Mouse (Mus musculus) hindbrain, postnatal 0 days (tissue): ENCODE results near the gene Gdf9. TPM values are rescaled to one million over a fixed set of nuclear protein-coding genes. Genes with fewer than 3 reads are reported as not detected.

Experiments
- ATAC-seq: fragments of 200-750 bp; cut with Nextera tagmentation; 2 replicates; pipeline ENCODE4 v1.8.0; 2017; ENCODE audit warnings: mild to moderate bottlenecking, moderate TSS enrichment, moderate library complexity
- DNase-seq: peaks from one replicate; pipeline ENCODE4 v3.0.0-alpha.2; 2015; ENCODE audit warnings: low spot score
- H3K27ac ChIP-seq: fragments of 300-500 bp; sonication (generic); 2 replicates; pipeline ENCODE4 v1.5.1; 2014; ENCODE audit warnings: mild to moderate bottlenecking
- H3K27me3 ChIP-seq: fragments of 300-500 bp; sonication (generic); 2 replicates; pipeline ENCODE4 v1.6.1; 2014; ENCODE audit warnings: low read length, mixed read lengths; ENCODE audit not compliant: insufficient read depth
- H3K36me3 ChIP-seq: fragments of 300-500 bp; sonication (generic); 2 replicates; pipeline ENCODE4 v1.6.1; 2014; ENCODE audit warnings: low read length, mixed read lengths; ENCODE audit not compliant: insufficient read depth
- H3K4me1 ChIP-seq: fragments of 300-500 bp; sonication (generic); 2 replicates; pipeline ENCODE4 v1.6.1; 2014; ENCODE audit warnings: antibody characterized with exemption, low read length, mixed read lengths; ENCODE audit not compliant: insufficient read depth
- H3K4me2 ChIP-seq: fragments of 300-500 bp; sonication (generic); 2 replicates; pipeline ENCODE4 v1.6.1; 2014; ENCODE audit warnings: low read depth, mild to moderate bottlenecking, low read length, moderate library complexity, mixed read lengths
- H3K4me3 ChIP-seq: fragments of 300-500 bp; sonication (generic); 2 replicates; pipeline ENCODE4 v1.5.1; 2014; ENCODE audit warnings: low read length
- H3K9ac ChIP-seq: fragments of 300-500 bp; sonication (generic); replicated peaks from 2 replicates; pipeline ENCODE4 v1.6.1; 2014; ENCODE audit warnings: mild to moderate bottlenecking, low read length, moderate library complexity, mixed read lengths
- H3K9me3 ChIP-seq: fragments of 300-500 bp; sonication (generic); 2 replicates; pipeline ENCODE4 v1.6.1; 2016; ENCODE audit warnings: low read length, mixed read lengths
- CTCF ChIP-seq: IDR thresholded peaks from 2 replicates; pipeline ENCODE4 v1.5.1; 2016; ENCODE audit warnings: antibody characterized with exemption, control low read depth, low read depth
- WGBS: fragments of 180-500 bp; shearing (Covaris S2); extraction: QIAGEN DNeasy Blood & Tissue Kit; methylation state at CpG from one replicate; pipeline ENCODE4 v1.1.7; 2014; 5-methylcytosine and 5-hydroxymethylcytosine counted together
- polyA plus RNA-seq: library from polyadenylated mRNA; unstranded; fragments of >200 nt; fragmentation: Nextera tagmentation; extraction: Ambion mirVana; gene quantifications from 2 replicates; pipeline ENCODE4 v1.2.1, GENCODE M21; 2015
- total RNA-seq: library from RNA; depleted of rRNA; stranded (reverse); fragments of >200 nt; gene quantifications from 2 replicates; pipeline ENCODE4 v1.2.3, GENCODE M21; 2014

Gene Gdf9
- total and polyA plus RNA-seq, 2 experiments from 2014 or later = 1.5 to 2.1 TPM

DNA sequence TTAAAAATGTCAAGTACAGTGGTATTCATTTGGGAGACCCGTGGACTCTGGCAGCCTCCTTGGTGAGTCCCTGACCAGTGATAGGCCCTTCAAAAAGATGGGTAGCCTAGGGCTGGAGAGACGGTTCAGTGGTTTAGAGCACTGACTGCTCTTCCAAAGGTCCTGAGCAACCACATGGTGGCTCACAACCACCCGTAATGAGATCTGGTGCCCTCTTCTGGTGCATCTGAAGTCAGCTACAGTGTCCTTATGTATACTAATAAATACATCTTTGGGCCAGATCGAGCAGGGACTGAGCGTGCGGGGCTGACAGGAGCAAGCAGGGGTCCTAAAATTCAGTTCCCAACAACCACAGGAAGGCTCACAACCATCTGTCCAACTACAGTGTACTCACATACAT is 13.0 kb downstream of the Gdf9 start:
- Histone ChIP-seq H3K36me3 (no peaks in the 10 kb centered on the region), H3K4me3 (no peak overlapping the region), H3K9me3 (no peaks in the 10 kb centered on the region), H3K9ac (no peak overlapping the region), H3K4me1 (no peaks in the 10 kb centered on the region), H3K27ac (no peak overlapping the region), H3K4me2 (no peak overlapping the region), H3K27me3 (no peaks in the 10 kb centered on the region)
- 29% methylated on average over 6 of the region's 6 CpGs for WGBS
- ATAC-seq (0 out of 2 replicates have a peak, but pooled peaks have one; percentile 53), DNase-seq (no peak)
- TF ChIP-seq CTCF = peak; percentile 71

- ATAC-seq (no peak), DNase-seq (no peak)
- no peaks in the 10 kb centered on the region for H3K4me1 ChIP-seq
- TF ChIP-seq CTCF = no peak
- no peak overlapping the region for H3K4me2 ChIP-seq
- 63% methylated on average over 13 of the region's 13 CpGs for WGBS
- H3K27ac ChIP-seq = no peak overlapping the region
- no peak overlapping the region for H3K4me3 ChIP-seq
- no peak overlapping the region for H3K9ac ChIP-seq
- no peaks in the 10 kb centered on the region for H3K9me3 ChIP-seq
- H3K27me3 ChIP-seq = no peaks in the 10 kb centered on the region
- H3K36me3 ChIP-seq = no peaks in the 10 kb centered on the region
Observed at GRCm38 (mm10) chr11:53445562-53445961, 14.7 kb downstream of the Gdf9 start.

DNA sequence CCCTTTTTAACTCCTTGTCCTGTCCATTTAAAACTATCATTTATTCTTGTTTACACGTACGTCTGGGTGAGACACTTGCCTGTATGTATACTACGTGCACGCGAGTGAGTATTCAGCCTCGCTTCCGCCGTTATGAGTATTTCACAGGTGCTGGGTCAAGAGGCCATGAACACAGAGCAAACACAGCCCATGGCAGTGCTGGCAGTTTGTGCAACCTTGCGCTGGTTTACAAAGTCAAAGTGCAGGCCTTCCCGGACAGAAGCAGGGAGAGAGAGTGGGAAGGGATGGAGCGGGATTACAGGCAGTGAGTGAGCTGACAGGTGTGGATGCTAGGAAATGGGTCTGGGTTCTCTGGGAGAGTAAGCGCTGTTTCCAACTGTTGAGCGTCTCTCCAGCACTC is 15.4 kb downstream of the Gdf9 start:
- WGBS = 88% methylated on average over 13 of the region's 13 CpGs
- no peak for DNase-seq
- H3K4me3 ChIP-seq = no peak overlapping the region

GRCm38 (mm10) chr11:53447996-53448395 is 17.2 kb downstream of the Gdf9 start:
- ATAC-seq = no peak
- H3K36me3 ChIP-seq = no peaks in the 10 kb centered on the region
- H3K27ac ChIP-seq = no peak overlapping the region
- H3K4me2 ChIP-seq = no peak overlapping the region
- WGBS = 81% methylated on average over 8 of the region's 8 CpGs
- H3K4me3 ChIP-seq = no peak overlapping the region
- no peak overlapping the region for H3K9ac ChIP-seq
- H3K9me3 ChIP-seq = no peaks in the 10 kb centered on the region
- no peak for TF ChIP-seq CTCF
- no peaks in the 10 kb centered on the region for H3K4me1 ChIP-seq
- no peak for DNase-seq
- no peaks in the 10 kb centered on the region for H3K27me3 ChIP-seq

More for the DNA sequence above, 15.4 kb downstream of the Gdf9 start:
- Histone ChIP-seq H3K27ac (no peak overlapping the region), H3K9ac (no peak overlapping the region), H3K4me1 (no peaks in the 10 kb centered on the region), H3K9me3 (no peaks in the 10 kb centered on the region), H3K27me3 (no peaks in the 10 kb centered on the region), H3K36me3 (no peaks in the 10 kb centered on the region), H3K4me2 (no peak overlapping the region)
- ATAC-seq = no peak
- no peak for TF ChIP-seq CTCF

DNA sequence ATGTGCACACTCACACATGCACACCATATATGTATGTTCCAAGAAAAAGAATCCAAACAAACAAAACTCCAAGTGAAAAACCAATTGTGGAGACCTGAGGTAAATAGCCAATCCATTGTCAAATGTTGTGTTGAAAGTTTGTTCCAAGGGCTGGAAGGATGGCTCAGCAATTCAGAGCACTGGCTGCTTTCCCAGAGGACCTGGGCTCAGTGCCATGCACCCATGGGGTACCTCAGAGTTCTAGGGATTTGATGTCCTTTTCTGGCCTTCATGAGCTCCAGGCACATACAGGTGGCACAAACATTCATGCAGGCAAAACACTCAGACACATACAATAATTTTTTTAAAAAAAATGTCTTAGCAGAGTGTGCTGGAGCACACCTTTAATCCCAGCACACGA is 17.7 kb downstream of the Gdf9 start:
- no peaks in the 10 kb centered on the region for H3K9me3 ChIP-seq
- DNase-seq (peak; percentile 36), ATAC-seq (no peak)

DNA sequence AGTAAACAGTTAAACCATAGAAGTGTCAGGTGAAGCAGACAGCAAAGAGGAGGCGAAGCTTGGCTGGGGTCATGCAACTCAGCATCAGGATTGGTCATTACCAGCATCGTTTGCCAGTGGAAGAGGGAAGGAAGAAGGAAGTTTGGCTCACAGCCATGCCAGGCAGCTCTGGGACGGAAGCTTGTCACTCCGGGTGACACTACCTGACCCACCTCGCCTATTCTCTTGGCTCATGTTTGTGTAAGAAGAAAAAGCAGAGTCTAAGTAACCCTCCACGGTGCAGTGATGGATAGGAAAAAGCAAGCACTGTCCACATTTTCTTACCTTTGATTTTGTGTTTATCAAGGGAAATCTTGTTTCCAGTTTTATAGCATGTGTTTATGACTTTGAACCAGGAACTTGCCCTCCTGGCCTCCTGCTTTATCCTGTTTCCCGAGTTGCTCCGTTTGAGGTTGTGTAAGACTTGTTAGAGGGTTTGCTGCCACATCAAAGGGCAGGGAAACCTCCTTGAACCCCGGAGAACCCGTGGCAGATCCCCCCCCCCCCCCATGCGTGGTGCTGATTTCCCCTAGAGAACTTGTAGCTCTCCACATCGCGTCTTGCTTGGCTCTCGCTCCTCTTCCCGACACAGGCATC is 19.4 kb downstream of the Gdf9 start:
- TF ChIP-seq CTCF = no peak
- Histone ChIP-seq H3K4me3 (no peak overlapping the region), H3K27ac (no peak overlapping the region), H3K4me2 (no peak overlapping the region), H3K9ac (no peak overlapping the region), H3K4me1 (no peaks in the 10 kb centered on the region), H3K36me3 (no peaks in the 10 kb centered on the region), H3K27me3 (no peaks in the 10 kb centered on the region), H3K9me3 (no peaks in the 10 kb centered on the region)
- ATAC-seq = no peak
- no peak for DNase-seq
- WGBS = 56% methylated on average over 15 of the region's 15 CpGs

More for the DNA sequence above, 17.7 kb downstream of the Gdf9 start:
- Histone ChIP-seq H3K4me1 (no peaks in the 10 kb centered on the region), H3K27me3 (no peaks in the 10 kb centered on the region), H3K36me3 (no peaks in the 10 kb centered on the region), H3K4me2 (no peak overlapping the region), H3K27ac (no peak overlapping the region; the same call in 1 of the 2 replicates), H3K9ac (no peak overlapping the region), H3K4me3 (no peak overlapping the region)
- TF ChIP-seq CTCF = no peak
- 70% methylated on average over 1 of the region's 1 CpGs for WGBS

DNA sequence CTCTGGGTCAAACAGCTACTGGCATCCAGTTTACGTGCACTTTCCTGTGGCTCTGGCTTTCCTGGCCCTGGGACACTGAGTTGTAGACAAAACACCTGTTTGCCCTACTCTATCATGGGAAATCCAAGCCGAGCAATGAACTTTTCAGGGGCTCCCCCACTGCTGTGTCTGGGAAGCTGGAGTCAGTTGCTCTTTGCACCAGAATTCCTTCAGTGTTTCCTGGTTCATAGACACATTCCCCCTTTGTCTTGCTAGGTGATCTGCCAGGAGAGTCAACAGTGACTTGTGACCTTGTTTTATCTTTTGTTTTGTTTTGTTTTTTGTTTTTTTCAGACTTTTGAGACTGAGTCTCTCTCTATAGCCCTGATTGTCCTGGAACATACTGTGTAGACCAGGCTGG is 20.5 kb downstream of the Gdf9 start:
- ATAC-seq (no peak), DNase-seq (no peak)
- Histone ChIP-seq H3K27me3 (no peaks in the 10 kb centered on the region), H3K27ac (no peak overlapping the region), H3K4me1 (no peaks in the 10 kb centered on the region), H3K4me3 (no peak overlapping the region), H3K9ac (no peak overlapping the region), H3K9me3 (no peaks in the 10 kb centered on the region), H3K36me3 (no peaks in the 10 kb centered on the region), H3K4me2 (no peak overlapping the region)
- WGBS = 78% methylated on average over 2 of the region's 2 CpGs
- TF ChIP-seq CTCF = no peak
